Mouse (Mus musculus): ENCODE results near the gene Tnp1. TPM values are rescaled to one million over a fixed set of nuclear protein-coding genes. Genes with fewer than 3 reads are reported as not detected.

The Tnp1 gene
- polyA plus RNA-seq, 1 experiment from 2014 or later, result not detected

Other genes starting within 250 kb of the Tnp1 start
- 375 and 392 TPM in 2 replicates for gene Igfbp2, start 191.4 kb downstream of the Tnp1 start, polyA plus RNA-seq (2015; fragmentation: Nextera tagmentation; extraction: Ambion mirVana)
- gene Igfbp5, start 141.0 kb downstream of the Tnp1 start, polyA plus RNA-seq (2015; fragmentation: Nextera tagmentation; extraction: Ambion mirVana), result 122 and 123 TPM in 2 replicates